Mouse (Mus musculus) CD4-positive helper T cell, adult 2 months (primary cell): ENCODE measurements around the gene Reln.

Source experiments
- DNase-seq: peaks from one replicate; pipeline ENCODE4 v3.0.0-alpha.2; 2012; ENCODE audit warnings: low read depth, missing footprints, low spot score

Gene Reln

DNA sequence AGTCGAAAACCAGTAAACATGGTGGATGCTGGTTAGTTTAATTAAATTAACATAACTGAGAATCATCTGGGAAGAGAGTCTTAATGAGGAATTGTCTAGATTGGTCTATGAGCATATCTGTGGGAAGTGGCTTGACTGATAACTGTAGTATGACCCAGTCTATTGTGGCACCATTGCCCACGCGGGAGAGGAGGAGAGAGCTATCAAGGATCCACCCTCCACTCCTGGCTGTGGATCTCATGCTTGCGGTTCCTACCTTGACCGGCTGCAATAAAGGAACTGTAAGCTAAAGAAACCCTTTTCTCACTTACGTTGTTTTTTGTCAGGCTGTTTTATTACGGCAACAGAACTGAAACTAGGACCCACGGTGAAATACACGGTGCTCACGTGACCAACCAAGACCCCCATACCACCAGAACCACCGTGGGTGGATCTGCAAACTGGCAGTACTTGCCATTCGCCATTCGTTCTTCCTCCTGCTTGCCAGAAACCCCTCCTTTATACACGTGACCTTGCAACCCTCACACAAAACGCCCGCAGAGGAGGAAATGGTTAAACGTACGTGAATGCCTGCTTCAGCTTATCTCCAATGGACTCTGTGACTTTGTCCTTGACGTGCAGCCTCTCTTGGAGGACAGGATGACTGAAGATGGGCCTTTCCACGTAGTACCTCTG is 497.7 kb downstream of the Reln start:
- no peak for DNase-seq

GRCm38 (mm10) chr5:21844676-21845075 is 499.8 kb downstream of the Reln start:
- DNase-seq, result no peak
